Mouse (Mus musculus) stomach, embryonic 16.5 days (tissue): ENCODE data around the gene Agap1. TPM values are rescaled to one million over a fixed set of nuclear protein-coding genes. Genes with fewer than 3 reads are reported as not detected.
A peak's percentile ranks its signal among the peaks of the same experiment; 100 is the strongest.

Source experiments
- ATAC-seq: fragments of 200-750 bp; cut with Nextera tagmentation; 2 replicates; pipeline ENCODE4 v1.8.0; 2017; ENCODE audit warnings: moderate number of reproducible peaks, moderate TSS enrichment; ENCODE audit not compliant: insufficient read depth, low FRiP score
- H3K27ac ChIP-seq: fragments of 300-500 bp; sonication (generic); 2 replicates; pipeline ENCODE4 v1.5.1; 2014; ENCODE audit warnings: low read length
- H3K27me3 ChIP-seq: fragments of 300-500 bp; sonication (generic); 2 replicates; pipeline ENCODE4 v1.6.1; 2014; ENCODE audit warnings: low read length, control low read depth, mixed read lengths; ENCODE audit not compliant: control insufficient read depth, insufficient read depth
- H3K36me3 ChIP-seq: fragments of 300-500 bp; sonication (generic); 2 replicates; pipeline ENCODE4 v1.6.1; 2014; ENCODE audit warnings: low read length; ENCODE audit not compliant: control insufficient read depth, insufficient read depth
- H3K4me1 ChIP-seq: fragments of 300-500 bp; sonication (generic); 2 replicates; pipeline ENCODE4 v1.6.1; 2014; ENCODE audit warnings: low read length, control low read depth, mixed read lengths; ENCODE audit not compliant: control insufficient read depth, insufficient read depth
- H3K4me2 ChIP-seq: fragments of 300-500 bp; sonication (generic); 2 replicates; pipeline ENCODE4 v1.6.1; 2014; ENCODE audit warnings: low read depth, low read length, mixed read lengths
- H3K4me3 ChIP-seq: fragments of 300-500 bp; sonication (generic); replicated peaks from 2 replicates; pipeline ENCODE4 v1.5.1; 2014; ENCODE audit warnings: mild to moderate bottlenecking, low read length
- H3K9ac ChIP-seq: fragments of 300-500 bp; sonication (generic); 2 replicates; pipeline ENCODE4 v1.6.1; 2014; ENCODE audit warnings: low read length
- H3K9me3 ChIP-seq: fragments of 300-500 bp; sonication (generic); replicated peaks from 2 replicates; pipeline ENCODE4 v1.6.1; 2016; ENCODE audit warnings: low read length, control low read depth; ENCODE audit not compliant: control insufficient read depth
- WGBS: fragments of 180-500 bp; shearing (Covaris S2); extraction: QIAGEN DNeasy Blood & Tissue Kit; methylation state at CpG from one replicate; pipeline ENCODE4 v1.1.7; 2014; 5-methylcytosine and 5-hydroxymethylcytosine counted together
- polyA plus RNA-seq: library from polyadenylated mRNA; unstranded; fragments of >200 nt; fragmentation: Nextera tagmentation; extraction: Ambion mirVana; gene quantifications from 2 replicates; pipeline ENCODE4 v1.2.1, GENCODE M21; 2015

Gene Agap1
- polyA plus RNA-seq, 1 experiment from 2014 or later, result 5.8 TPM

DNA sequence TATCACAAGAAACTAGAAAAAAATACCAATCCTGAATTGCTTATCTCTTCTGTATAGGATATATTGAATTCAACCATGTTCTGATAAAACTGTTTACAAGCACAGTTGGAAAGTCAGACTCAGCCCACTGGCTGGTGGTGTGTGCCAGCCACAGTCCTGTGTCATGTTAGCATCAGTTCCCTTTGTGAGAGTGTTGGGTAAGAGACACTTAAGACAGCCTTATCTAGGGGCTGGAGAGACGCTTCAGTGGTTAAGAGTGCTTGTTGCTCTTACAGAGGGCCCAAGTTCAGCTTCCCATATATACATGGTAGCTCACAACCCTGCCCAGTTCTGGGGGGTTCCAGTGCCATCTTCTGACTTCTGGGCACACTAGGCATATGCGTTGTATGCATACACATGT lies 261.6 kb downstream of the Agap1 start:
- Histone ChIP-seq H3K4me1 (no peaks in the 10 kb centered on the region), H3K4me3 (no peak overlapping the region), H3K4me2 (no peak overlapping the region), H3K9me3 (no peaks in the 10 kb centered on the region), H3K27me3 (no peaks in the 10 kb centered on the region), H3K9ac (no peak overlapping the region), H3K36me3 (no peaks in the 10 kb centered on the region), H3K27ac (no peak overlapping the region)
- ATAC-seq, result no peak
- WGBS, result 88% methylated on average over 2 of the region's 2 CpGs

DNA sequence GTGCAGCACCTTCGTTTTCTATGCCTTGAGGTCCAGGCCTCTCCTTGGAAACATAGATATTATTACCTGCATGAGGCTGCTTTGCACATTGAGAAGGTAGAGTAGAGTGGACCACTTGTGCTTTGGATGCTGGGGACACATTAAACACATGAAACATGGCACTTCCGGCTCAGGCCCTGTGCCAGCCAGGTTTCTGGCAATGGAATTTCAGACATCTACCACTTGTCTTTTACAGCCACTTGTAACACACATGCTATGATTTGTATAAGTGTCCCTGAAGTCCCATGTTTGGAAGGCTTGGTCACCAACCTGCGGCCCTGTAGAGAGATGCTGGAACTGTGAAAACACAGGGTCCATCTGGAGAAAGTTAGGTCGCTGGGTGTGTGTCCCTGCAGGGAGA lies 262.5 kb downstream of the Agap1 start:
- Histone ChIP-seq H3K4me2 (no peak overlapping the region), H3K36me3 (no peaks in the 10 kb centered on the region), H3K4me3 (no peak overlapping the region), H3K4me1 (no peaks in the 10 kb centered on the region), H3K9ac (no peak overlapping the region), H3K9me3 (no peaks in the 10 kb centered on the region), H3K27me3 (no peaks in the 10 kb centered on the region), H3K27ac (no peak overlapping the region)
- no peak for ATAC-seq
- WGBS, result 88% methylated on average over 4 of the region's 4 CpGs

GRCm38 (mm10) chr1:89718782-89719403 lies 264.3 kb downstream of the Agap1 start:
- Histone ChIP-seq H3K4me1 (0 out of 2 replicates have a peak, but pooled peaks cover under 1% of the 10 kb centered on the region), H3K27ac (no peak overlapping the region), H3K27me3 (no peaks in the 10 kb centered on the region), H3K4me3 (no peak overlapping the region), H3K36me3 (no peaks in the 10 kb centered on the region), H3K4me2 (no peak overlapping the region), H3K9me3 (no peaks in the 10 kb centered on the region), H3K9ac (no peak overlapping the region)
- no peak for ATAC-seq
- 53% methylated on average over 7 of the region's 7 CpGs for WGBS

DNA sequence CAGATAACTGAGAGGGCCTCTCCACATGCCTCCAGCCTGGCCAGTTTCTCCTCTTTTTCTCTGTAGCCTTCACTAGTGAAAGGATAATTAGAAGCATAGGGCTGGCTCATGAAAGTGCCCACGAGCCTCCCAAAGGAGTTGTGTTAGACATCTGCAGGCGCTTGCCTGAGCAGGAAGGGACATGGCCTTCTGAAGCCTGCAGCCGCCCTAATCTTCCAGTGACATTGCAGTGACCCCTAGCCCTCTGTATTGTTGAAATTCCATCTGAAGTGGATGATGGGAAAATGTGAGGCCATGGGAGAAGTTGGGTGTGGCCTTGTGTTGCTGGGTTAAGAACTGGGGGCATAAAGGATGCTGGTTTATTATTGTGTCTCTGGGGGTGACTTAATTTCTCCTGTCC lies 269.5 kb downstream of the Agap1 start:
- Histone ChIP-seq H3K4me1 (peaks cover 8% of the 10 kb centered on the region), H3K4me3 (no peak overlapping the region), H3K4me2 (no peak overlapping the region), H3K9ac (no peak overlapping the region), H3K9me3 (no peaks in the 10 kb centered on the region), H3K27ac (peak overlapping the region; percentile 14; the same call in 1 of the 2 replicates), H3K27me3 (no peaks in the 10 kb centered on the region), H3K36me3 (no peaks in the 10 kb centered on the region)
- peak; percentile 21; the same call in 1 of the 2 replicates for ATAC-seq
- 45% methylated on average over 3 of the region's 3 CpGs for WGBS

GRCm38 (mm10) chr1:89724555-89724954 lies 269.9 kb downstream of the Agap1 start:
- WGBS, result 47% methylated on average over 6 of the region's 6 CpGs
- Histone ChIP-seq H3K4me1 (peaks cover 8% of the 10 kb centered on the region), H3K9me3 (no peaks in the 10 kb centered on the region), H3K27me3 (no peaks in the 10 kb centered on the region), H3K27ac (no peak overlapping the region), H3K9ac (no peak overlapping the region), H3K4me3 (no peak overlapping the region), H3K4me2 (no peak overlapping the region), H3K36me3 (no peaks in the 10 kb centered on the region)
- no peak for ATAC-seq

DNA sequence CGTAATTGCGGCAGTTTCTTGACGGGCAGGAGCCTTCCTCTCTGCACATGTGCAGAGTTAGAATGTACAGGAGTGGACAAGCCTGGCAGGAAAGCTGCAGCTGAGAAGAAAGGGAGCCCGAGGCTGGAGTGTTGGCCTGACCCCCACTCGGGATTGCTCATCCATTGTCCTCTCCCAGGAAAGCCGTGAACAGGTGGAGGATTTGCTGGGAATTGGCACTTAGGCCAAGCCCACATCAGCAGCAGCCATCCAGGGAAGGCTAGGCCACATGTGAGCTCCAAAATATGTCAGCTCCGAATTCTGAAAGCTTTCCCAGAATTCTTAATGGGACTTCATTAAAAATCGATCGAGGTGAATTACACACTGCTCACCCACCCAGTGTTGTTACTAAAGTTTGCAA lies 270.4 kb downstream of the Agap1 start:
- no peak for ATAC-seq
- H3K27me3 ChIP-seq, result no peaks in the 10 kb centered on the region
- WGBS, result 54% methylated on average over 9 of the region's 9 CpGs
- peaks cover 8% of the 10 kb centered on the region for H3K4me1 ChIP-seq
- H3K4me2 ChIP-seq, result no peak overlapping the region
- no peaks in the 10 kb centered on the region for H3K36me3 ChIP-seq
- H3K4me3 ChIP-seq, result no peak overlapping the region
- H3K9ac ChIP-seq, result no peak overlapping the region
- no peaks in the 10 kb centered on the region for H3K9me3 ChIP-seq
- no peak overlapping the region for H3K27ac ChIP-seq

DNA sequence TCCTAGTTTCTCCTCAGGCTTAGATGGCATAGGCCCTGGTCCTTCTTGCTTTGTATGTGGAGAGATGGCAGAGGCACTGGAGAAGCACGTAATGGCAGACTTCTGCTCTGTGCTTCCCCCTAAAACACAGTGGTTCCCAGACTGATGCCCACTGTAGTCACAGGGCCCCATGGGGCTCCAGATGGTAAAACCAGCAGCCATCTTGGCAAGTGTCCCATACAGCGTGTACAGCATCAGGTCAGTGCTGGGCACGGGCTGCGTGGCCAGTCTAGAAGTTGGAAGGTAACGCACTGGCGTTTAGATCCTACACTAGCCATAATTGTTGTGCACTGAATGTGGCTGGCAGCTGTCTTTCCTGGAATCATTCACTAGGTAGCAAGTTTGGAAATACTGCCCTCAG lies 273.9 kb downstream of the Agap1 start:
- ATAC-seq, result no peak
- Histone ChIP-seq H3K36me3 (no peaks in the 10 kb centered on the region), H3K27ac (no peak overlapping the region), H3K4me2 (no peak overlapping the region), H3K27me3 (no peaks in the 10 kb centered on the region), H3K4me3 (no peak overlapping the region), H3K9ac (no peak overlapping the region), H3K9me3 (no peaks in the 10 kb centered on the region), H3K4me1 (peaks cover 10% of the 10 kb centered on the region)
- 94% methylated on average over 6 of the region's 6 CpGs for WGBS

DNA sequence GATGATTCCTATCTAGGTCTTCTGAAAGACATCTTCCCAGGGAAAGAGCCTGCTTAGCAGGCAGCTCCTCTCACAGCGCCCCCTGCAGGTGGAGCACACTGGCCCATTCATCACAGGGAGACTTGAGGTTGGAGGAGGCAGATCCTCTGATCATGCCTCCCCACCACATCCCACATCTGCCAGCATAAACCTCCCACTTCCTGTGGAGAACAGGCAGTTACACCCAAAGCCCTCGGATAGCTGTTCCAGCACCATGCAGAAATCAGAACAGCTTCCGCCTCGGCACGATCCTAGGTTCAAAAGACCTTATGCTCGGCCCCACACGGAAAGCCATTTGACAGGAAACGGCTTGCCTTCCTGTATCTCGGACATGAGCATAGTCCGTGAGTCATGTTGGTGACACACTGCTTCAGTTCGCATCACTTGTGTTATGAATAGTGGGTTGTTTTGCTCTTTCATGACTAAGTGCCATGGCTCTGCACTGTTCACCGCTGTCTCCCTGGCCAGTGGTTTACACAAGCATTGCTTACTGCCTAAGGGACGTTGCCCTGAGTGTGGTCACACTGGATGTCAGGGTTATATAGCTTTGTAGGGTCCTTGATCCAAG lies 276.1 kb downstream of the Agap1 start:
- no peaks in the 10 kb centered on the region for H3K27me3 ChIP-seq
- H3K36me3 ChIP-seq, result no peaks in the 10 kb centered on the region
- H3K4me2 ChIP-seq, result no peak overlapping the region
- no peak overlapping the region for H3K9ac ChIP-seq
- no peak overlapping the region for H3K4me3 ChIP-seq
- no peaks in the 10 kb centered on the region for H3K9me3 ChIP-seq
- ATAC-seq, result no peak
- peak overlapping the region; percentile 22; the same call in 1 of the 2 replicates for H3K27ac ChIP-seq
- 71% methylated on average over 13 of the region's 13 CpGs for whole genome bisulfite sequencing
- 0 out of 2 replicates have a peak, but pooled peaks cover 2% of the 10 kb centered on the region for H3K4me1 ChIP-seq

DNA sequence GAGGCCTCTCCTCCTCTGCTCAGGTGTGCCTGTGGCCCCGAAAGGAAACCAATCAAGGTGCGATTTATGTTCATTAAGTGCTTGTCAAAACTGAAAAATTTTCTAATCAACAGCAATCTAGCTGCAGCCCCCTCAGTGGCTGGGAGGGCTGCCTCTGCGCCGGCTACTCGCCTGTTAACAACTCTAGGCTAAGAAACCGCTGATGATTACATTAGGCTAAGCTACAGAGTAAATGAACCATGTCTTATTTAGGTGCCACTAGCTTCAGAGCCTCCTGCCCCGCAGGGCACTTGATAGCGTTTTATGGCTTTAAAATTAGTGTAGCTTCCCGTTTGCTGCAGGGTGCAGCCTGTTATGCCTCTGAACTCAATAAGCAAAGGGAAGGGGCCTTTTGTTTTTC lies 279.8 kb downstream of the Agap1 start:
- Histone ChIP-seq H3K9me3 (no peaks in the 10 kb centered on the region), H3K36me3 (no peaks in the 10 kb centered on the region), H3K4me1 (0 out of 2 replicates have a peak, but pooled peaks cover 2% of the 10 kb centered on the region), H3K9ac (no peak overlapping the region), H3K27ac (no peak overlapping the region), H3K4me3 (no peak overlapping the region), H3K4me2 (no peak overlapping the region), H3K27me3 (no peaks in the 10 kb centered on the region)
- WGBS, result 64% methylated on average over 9 of the region's 9 CpGs
- no peak for ATAC-seq
